Mouse (Mus musculus) limb, embryonic 15.5 days (tissue): ENCODE results near the gene Ndst4. TPM values are rescaled to one million over a fixed set of nuclear protein-coding genes. Genes with fewer than 3 reads are reported as not detected.

Experiments
- ATAC-seq: fragments of 200-750 bp; cut with Nextera tagmentation; 2 replicates; pipeline ENCODE4 v1.8.0; 2017; ENCODE audit warnings: low read depth, moderate TSS enrichment; ENCODE audit not compliant: insufficient number of reproducible peaks, low FRiP score, low TSS enrichment
- H3K27ac ChIP-seq: fragments of 300-500 bp; sonication (generic); 2 replicates; pipeline ENCODE4 v1.5.1; 2015; ENCODE audit warnings: moderate library complexity, mild to moderate bottlenecking, inconsistent platforms
- H3K27me3 ChIP-seq: fragments of 300-500 bp; sonication (generic); 2 replicates; pipeline ENCODE4 v1.6.1; 2015; ENCODE audit warnings: inconsistent platforms
- H3K36me3 ChIP-seq: fragments of 300-500 bp; sonication (generic); 2 replicates; pipeline ENCODE4 v1.6.1; 2015; ENCODE audit warnings: inconsistent platforms
- H3K4me1 ChIP-seq: fragments of 300-500 bp; sonication (generic); 2 replicates; pipeline ENCODE4 v1.6.1; 2015; ENCODE audit warnings: inconsistent platforms
- H3K4me2 ChIP-seq: fragments of 300-500 bp; sonication (generic); 2 replicates; pipeline ENCODE4 v1.6.1; 2015; ENCODE audit warnings: mild to moderate bottlenecking, inconsistent platforms
- H3K4me3 ChIP-seq: fragments of 300-500 bp; sonication (generic); 2 replicates; pipeline ENCODE4 v1.5.1; 2015; ENCODE audit warnings: mild to moderate bottlenecking, inconsistent platforms
- H3K9ac ChIP-seq: fragments of 300-500 bp; sonication (generic); 2 replicates; pipeline ENCODE4 v1.6.1; 2015; ENCODE audit warnings: inconsistent platforms
- H3K9me3 ChIP-seq: fragments of 300-500 bp; sonication (generic); 2 replicates; pipeline ENCODE4 v1.6.1; 2016; ENCODE audit warnings: inconsistent platforms
- WGBS: fragments of 180-500 bp; shearing (Covaris S2); methylation state at CpG from one replicate; pipeline ENCODE4 v1.1.7; 2015; 5-methylcytosine and 5-hydroxymethylcytosine counted together
- polyA plus RNA-seq: library from polyadenylated mRNA; unstranded; fragments of >200 nt; fragmentation: Nextera tagmentation; extraction: Ambion mirVana; gene quantifications from 2 replicates; pipeline ENCODE4 v1.2.1, GENCODE M21; 2015

The Ndst4 gene
- 0.37 and 0.45 TPM in 2 replicates for polyA plus RNA-seq

DNA sequence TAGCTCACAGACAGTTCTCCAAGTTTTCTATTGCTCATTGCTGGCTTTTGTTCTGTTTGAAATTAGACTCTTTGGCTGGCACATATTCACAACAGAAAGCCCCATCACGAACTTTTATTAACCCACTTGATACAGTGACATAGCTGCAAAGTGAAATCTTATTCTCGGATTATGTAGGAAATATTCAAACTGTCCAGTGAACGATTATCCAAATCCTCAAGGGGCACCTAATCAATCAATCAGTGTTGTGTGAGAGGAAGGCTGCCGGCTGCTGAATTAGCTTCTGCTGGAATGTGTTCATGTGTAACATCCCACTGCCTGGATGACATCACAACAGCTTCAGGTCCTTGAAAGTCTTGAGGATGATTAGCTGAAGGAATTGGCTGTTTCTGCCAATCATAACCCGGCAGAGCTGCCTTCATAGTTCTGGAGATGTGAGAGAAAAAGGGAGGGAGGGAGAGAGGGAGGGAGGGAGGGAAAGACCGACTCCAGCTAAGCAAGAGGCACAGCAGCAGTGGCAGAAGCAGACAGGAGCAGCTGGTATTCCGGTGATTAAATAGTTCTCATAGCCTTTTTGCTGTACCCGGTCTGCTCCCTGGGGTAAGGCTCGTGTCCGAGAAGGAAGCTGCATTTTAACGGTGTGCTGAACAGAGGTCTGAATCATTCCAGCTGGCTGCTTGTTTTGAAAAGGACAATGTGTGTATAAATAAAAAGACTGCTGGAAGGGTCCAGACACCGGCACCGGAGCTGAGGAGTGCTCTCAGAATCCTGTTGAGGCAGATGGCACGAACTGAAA lies at the start of gene Ndst4:
TSS of gene Ndst4 (plus strand) at position 476 of the 796 bp plus-strand sequence.
- Histone ChIP-seq H3K4me2 (peak within 1 kb of the TSS; percentile 50), H3K36me3 (no peaks in the 10 kb centered on the region), H3K9me3 (no peaks in the 10 kb centered on the region), H3K4me1 (peaks cover 3% of the 10 kb centered on the region), H3K27ac (no peak within 1 kb of the TSS), H3K4me3 (peak within 1 kb of the TSS; percentile 41), H3K27me3 (no peaks in the 10 kb centered on the region), H3K9ac (no peak within 1 kb of the TSS)
- 8% methylated on average over 14 of the region's 14 CpGs for WGBS
- ATAC-seq: no peak

DNA sequence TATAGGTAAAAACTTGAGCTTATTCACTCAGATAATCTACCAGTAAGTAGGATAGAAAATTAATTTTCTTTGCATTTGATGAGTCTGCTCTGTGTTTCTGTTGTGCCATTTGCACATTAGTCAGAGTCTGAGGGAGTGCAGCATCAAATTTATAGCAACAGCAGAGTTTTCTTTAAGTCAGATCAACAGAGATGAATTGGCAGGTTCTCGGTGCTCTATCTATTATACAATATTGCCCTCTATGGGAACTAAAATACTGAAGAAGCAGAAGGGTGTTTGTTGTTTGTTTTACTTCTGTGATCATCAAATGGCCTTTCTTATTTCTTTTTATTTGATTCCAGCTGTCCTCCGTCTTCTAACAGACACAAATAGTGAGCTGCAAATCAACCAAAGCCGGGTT lies 6.4 kb upstream of the Ndst4 start:
- no peaks in the 10 kb centered on the region for H3K36me3 ChIP-seq
- no peaks in the 10 kb centered on the region for H3K4me1 ChIP-seq
- no peaks in the 10 kb centered on the region for H3K9me3 ChIP-seq
- H3K4me2 ChIP-seq: no peak overlapping the region
- H3K9ac ChIP-seq: no peak overlapping the region
- no peaks in the 10 kb centered on the region for H3K27me3 ChIP-seq
- no peak overlapping the region for H3K27ac ChIP-seq
- 81% methylated on average over 3 of the region's 3 CpGs for WGBS
- no peak for ATAC-seq
- no peak overlapping the region for H3K4me3 ChIP-seq

DNA sequence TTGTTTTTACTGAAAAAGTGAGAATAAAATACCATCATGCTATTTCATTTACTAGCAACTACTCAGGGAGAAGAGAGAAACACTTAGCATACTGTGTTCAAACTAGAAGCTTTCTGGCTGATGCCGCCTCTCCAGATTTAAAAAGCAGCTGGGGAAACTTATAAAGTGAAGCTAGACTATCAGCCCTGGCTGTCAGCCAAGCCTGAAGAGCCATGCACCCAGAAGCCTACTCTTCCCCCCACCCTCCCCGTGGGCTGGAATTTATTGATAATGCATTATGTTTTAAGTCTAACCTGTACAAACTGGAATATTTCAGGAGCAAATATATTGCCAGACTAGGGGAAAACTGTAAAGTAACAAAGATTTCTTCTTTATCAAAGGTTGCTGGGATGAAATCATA lies 2.6 kb downstream of the Ndst4 start:
- ATAC-seq: no peak
- 14% methylated on average over 2 of the region's 2 CpGs for WGBS

DNA sequence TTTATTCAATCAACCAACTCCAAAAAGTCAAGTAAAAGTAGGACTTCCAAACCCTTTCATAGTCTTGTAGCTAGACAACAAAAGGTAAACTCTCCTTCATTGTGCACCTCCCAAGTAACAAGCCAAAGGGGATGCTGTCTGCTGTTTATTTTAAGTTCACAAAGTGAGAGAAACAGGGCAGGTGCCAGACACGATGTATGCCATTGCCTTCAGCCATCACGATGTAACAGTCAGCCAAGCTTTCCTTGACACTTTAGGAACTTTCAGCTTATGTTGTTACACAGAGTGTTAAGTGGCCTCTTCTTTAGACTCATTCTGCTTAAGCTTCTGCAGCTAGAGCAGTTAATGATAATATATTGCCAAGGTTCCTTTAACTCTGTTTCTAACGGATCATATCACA lies 3.1 kb downstream of the Ndst4 start:
- 55% methylated on average over 3 of the region's 3 CpGs for WGBS
- Histone ChIP-seq H3K4me2 (no peak overlapping the region), H3K9ac (no peak overlapping the region), H3K36me3 (no peaks in the 10 kb centered on the region), H3K27ac (no peak overlapping the region), H3K27me3 (no peaks in the 10 kb centered on the region), H3K9me3 (no peaks in the 10 kb centered on the region), H3K4me1 (peaks cover 3% of the 10 kb centered on the region), H3K4me3 (no peak overlapping the region)
- ATAC-seq: no peak

More for the DNA sequence above, 2.6 kb downstream of the Ndst4 start:
- no peaks in the 10 kb centered on the region for H3K27me3 ChIP-seq
- H3K4me1 ChIP-seq: peaks cover 3% of the 10 kb centered on the region
- H3K9me3 ChIP-seq: no peaks in the 10 kb centered on the region
- H3K4me3 ChIP-seq: no peak overlapping the region
- no peak overlapping the region for H3K9ac ChIP-seq
- H3K36me3 ChIP-seq: no peaks in the 10 kb centered on the region
- no peak overlapping the region for H3K4me2 ChIP-seq
- H3K27ac ChIP-seq: no peak overlapping the region

DNA sequence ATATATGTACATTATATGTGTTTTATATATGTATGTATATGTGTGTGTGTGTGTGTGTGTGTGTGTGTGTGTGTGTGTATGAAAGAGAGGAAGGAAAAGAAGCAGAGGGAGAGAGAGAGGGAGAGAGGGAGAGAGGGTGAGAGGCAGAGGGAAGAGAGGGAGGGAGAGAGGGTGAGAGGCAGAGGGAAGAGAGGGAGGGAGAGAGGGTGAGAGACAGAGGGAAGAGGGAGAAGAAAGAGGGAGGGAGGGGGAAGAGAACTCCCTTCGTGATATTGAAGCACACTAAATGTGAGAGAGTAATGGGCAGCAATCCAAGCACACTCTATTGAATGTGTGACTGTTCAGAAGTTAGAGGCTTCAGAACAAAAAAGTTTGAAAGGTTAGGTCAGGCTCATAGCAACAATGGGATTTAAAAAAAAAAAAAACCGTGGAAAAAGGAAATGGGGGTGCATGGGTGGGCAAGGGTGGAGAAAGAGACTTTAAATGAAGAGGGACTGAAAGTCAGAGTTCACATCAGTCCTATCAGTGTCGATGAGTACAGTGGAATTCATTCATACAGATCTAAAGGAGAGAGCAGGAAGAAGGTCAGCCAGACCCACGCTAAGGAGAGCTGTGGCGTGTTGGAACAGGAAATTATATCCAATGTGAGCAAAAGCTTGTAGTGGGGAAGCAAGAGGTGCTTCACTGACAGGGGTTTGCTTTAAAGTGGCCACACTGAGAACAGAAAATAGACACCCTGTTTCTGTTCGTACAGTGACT lies 63.2 kb downstream of the Ndst4 start:
- H3K4me2 ChIP-seq: no peak overlapping the region
- 44% methylated on average over 6 of the region's 6 CpGs for WGBS
- H3K27me3 ChIP-seq: no peaks in the 10 kb centered on the region
- H3K4me1 ChIP-seq: no peaks in the 10 kb centered on the region
- H3K4me3 ChIP-seq: no peak overlapping the region
- ATAC-seq: no peak
- no peaks in the 10 kb centered on the region for H3K36me3 ChIP-seq
- H3K9ac ChIP-seq: no peak overlapping the region
- no peak overlapping the region for H3K27ac ChIP-seq
- H3K9me3 ChIP-seq: no peaks in the 10 kb centered on the region

DNA sequence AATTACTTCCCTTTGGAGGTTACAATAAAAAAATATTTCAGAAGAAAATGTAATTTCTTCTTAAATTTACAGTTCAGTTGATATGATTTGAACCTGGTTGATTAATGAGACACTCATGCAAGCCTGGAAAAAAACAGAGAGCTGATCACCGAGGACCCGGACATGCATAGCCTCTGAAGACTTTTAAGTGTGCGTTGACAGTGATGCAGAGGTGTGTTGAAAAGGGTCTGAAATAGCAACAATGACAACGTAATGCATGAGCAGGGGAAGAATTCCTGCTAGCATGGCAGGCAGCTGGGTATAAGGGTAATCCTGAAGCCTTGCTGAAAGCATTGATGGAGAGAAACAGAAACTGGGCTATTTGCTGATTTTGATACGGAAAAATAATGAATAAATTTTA lies 106.2 kb downstream of the Ndst4 start:
- no peaks in the 10 kb centered on the region for H3K4me1 ChIP-seq
- H3K9me3 ChIP-seq: no peaks in the 10 kb centered on the region
- no peak overlapping the region for H3K4me2 ChIP-seq
- H3K27ac ChIP-seq: no peak overlapping the region
- H3K36me3 ChIP-seq: no peaks in the 10 kb centered on the region
- ATAC-seq: no peak
- WGBS: 84% methylated on average over 5 of the region's 5 CpGs
- no peak overlapping the region for H3K9ac ChIP-seq
- H3K27me3 ChIP-seq: no peaks in the 10 kb centered on the region
- H3K4me3 ChIP-seq: no peak overlapping the region

DNA sequence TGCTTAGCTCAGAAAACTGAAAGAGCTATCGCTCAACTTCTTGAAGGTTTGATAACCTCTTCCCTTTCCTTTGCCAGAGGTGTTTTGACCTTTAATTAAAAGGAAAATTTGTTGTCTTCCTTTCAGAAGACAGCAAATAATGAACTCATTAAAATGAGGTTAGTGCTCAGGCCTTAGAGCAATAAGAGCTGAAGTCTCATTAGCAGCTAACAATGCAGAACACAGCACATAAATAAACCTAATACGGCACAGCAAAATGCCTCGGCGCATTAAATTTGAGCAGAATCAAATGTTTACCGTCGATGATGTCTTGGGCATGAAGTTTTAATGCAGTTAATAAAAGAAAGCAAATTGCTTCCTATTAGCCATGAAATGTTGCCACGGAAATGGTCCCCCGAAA lies 129.5 kb downstream of the Ndst4 start:
- WGBS: 37% methylated on average over 8 of the region's 8 CpGs
- H3K27ac ChIP-seq: no peak overlapping the region
- H3K4me3 ChIP-seq: no peak overlapping the region
- no peak overlapping the region for H3K9ac ChIP-seq
- no peaks in the 10 kb centered on the region for H3K4me1 ChIP-seq
- no peak for ATAC-seq
- H3K9me3 ChIP-seq: no peaks in the 10 kb centered on the region
- H3K27me3 ChIP-seq: no peaks in the 10 kb centered on the region
- H3K36me3 ChIP-seq: no peaks in the 10 kb centered on the region
- H3K4me2 ChIP-seq: no peak overlapping the region

DNA sequence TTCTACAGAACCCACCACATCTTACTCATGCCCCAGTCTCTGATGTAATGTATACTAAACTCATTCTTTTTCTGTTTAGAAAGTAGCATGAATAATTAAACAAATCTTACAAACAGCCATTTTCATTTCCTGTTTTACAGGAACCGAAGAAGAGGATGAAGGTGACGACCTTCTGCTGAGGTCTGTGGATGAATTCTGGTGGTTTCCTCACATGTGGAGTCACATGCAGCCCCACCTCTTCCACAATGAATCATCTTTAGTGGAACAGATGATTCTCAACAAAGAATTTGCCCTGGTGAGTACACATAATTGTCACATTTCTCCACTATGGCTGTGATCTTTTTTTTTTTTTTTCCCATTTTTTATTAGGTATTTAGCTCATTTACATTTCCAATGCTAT lies 166.7 kb downstream of the Ndst4 start:
- Histone ChIP-seq H3K36me3 (no peaks in the 10 kb centered on the region), H3K27me3 (no peaks in the 10 kb centered on the region), H3K27ac (no peak overlapping the region), H3K9me3 (no peaks in the 10 kb centered on the region), H3K9ac (no peak overlapping the region), H3K4me3 (no peak overlapping the region), H3K4me2 (no peak overlapping the region), H3K4me1 (no peaks in the 10 kb centered on the region)
- WGBS: 82% methylated on average over 2 of the region's 2 CpGs
- no peak for ATAC-seq

DNA sequence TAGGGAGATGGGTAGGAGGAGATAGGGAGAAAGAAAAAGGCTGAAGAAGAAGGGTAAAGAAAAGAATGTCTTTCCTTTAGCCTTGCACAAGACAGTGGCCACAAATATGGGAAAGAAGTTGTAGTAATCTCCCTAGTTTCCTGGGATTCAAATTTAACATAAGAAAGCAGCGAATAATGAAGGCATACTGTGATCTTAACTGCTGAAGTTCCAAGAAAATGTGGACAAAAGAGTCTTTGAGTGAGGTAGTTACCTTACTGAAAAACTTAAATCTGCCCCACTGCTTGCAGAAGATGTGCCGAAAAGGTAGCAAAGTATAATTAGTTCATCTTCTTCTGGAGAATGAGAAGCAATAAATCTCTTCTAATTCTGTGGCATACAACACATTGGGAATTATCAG lies 228.4 kb downstream of the Ndst4 start:
- Histone ChIP-seq H3K4me2 (no peak overlapping the region), H3K9me3 (no peaks in the 10 kb centered on the region), H3K36me3 (no peaks in the 10 kb centered on the region), H3K4me1 (no peaks in the 10 kb centered on the region), H3K9ac (no peak overlapping the region), H3K27me3 (no peaks in the 10 kb centered on the region), H3K27ac (no peak overlapping the region), H3K4me3 (no peak overlapping the region)
- 76% methylated on average over 2 of the region's 2 CpGs for WGBS
- no peak for ATAC-seq

DNA sequence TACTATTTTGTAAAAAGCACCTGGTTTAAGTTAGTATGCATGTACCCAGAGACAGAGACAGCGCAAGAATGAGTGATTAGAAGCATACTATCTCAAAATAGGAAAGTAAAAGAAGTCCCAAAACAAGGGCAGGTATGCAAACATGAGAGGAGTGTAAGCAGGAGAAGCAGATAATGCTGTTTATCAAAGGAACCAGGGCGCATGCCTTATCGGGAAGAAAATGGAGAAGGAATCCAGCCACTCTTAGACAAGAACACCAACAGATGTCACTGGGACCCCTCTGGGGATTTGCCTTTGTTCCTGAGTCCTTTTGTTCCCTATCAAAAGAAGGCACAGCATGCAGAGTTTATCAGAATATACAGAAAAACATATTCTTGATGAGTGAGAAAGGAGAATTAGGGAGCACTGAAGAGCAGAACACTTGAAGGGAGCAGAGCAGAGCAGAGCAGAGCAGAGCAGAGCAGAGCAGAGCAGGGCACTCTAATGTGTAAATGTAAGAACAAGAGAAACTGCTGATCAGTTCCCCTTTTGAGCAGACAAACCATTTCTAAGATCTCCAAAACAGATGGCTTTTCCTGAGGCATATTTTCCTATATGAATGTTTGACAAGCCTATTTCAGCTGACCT lies 251.2 kb downstream of the Ndst4 start:
- Histone ChIP-seq H3K4me2 (no peak overlapping the region), H3K9ac (no peak overlapping the region), H3K27me3 (no peaks in the 10 kb centered on the region), H3K4me3 (no peak overlapping the region), H3K27ac (no peak overlapping the region), H3K36me3 (no peaks in the 10 kb centered on the region), H3K9me3 (no peaks in the 10 kb centered on the region), H3K4me1 (no peaks in the 10 kb centered on the region)
- 67% methylated on average over 3 of the region's 3 CpGs for WGBS
- no peak for ATAC-seq

DNA sequence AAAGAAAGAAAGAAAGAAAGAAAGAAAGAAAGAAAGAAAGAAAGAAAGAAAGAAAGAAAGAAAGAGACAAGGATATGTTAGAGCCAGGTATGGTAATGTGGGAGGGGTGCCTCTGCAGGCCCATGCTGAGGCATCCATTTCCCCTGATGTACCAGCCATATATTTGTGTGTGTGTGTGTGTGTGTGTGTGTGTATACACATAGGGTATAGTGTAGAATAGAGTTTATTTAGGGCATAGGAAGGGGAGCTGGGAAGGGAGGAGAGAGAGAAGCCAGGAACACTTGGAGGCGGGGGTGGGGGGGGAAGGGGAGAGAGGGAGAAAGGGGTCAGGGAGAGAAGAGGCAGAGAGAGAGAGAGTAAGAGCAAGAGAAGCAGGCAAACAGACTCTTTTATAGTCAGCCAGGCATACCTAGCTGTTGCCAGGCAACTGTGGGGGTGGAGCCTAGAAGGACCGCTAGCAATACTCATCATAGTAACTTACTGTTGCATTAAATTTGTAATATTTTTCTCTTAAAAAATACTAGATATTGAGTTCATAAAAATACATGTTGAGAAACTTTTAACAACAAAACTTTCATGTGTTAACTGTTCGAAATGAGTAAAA lies 256.3 kb downstream of the Ndst4 start:
- no peak overlapping the region for H3K4me3 ChIP-seq
- no peaks in the 10 kb centered on the region for H3K4me1 ChIP-seq
- no peak overlapping the region for H3K4me2 ChIP-seq
- WGBS: 50% methylated on average over 3 of the region's 3 CpGs
- H3K27ac ChIP-seq: no peak overlapping the region
- H3K9me3 ChIP-seq: no peaks in the 10 kb centered on the region
- H3K27me3 ChIP-seq: no peaks in the 10 kb centered on the region
- no peaks in the 10 kb centered on the region for H3K36me3 ChIP-seq
- H3K9ac ChIP-seq: no peak overlapping the region
- no peak for ATAC-seq
